Mouse (Mus musculus): ENCODE data around the gene Yif1a.

The Yif1a gene

DNA sequence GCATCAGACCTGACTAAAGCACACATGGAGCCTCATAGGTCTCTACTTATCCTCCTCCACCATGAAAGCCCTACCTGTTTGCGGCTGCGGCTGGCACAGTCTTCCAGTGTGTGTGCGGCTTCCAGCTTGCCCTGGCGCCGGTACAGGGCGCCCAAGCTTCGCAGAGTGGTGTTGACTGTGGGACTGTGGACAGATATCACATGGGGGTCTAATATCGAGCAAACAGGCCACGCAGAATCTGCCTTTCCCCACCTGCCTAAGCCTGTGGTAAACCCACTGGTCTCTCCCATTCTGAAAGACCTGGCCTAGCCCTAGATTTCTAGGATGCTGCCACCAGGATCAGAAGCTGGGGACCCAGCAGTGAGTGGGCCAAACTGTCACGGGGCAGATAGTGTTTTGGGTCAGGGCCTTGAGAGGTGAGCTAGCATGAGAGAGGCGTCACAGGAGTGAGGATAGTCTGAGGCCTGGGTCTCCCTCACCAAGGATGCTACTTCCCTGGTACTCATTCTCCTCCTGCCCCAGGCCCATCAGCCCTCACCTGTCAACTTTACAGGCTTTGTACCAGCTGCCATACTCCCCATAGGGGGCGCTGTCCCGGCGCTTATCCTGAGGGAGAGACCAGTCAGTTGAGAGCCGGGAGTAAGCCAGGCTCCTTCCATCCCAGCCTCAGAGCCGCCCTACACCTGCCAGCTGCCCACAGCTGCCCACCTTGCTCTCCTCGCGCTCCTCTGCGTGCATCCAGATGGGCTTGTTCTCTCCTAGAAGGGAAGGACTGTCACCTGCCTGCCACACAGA is 21.5 kb downstream of the Yif1a start:
- CTCF ChIA-PET, result interaction anchor here (1.2 kb wide), 1 partner anchor 31 kb away, joined by 3 read pairs; no protein-coding TSS in a partner anchor

GRCm38 (mm10) chr19:5113783-5114182 is 25.4 kb downstream of the Yif1a start:
- CTCF ChIA-PET, result no interaction called here

GRCm38 (mm10) chr19:5117494-5118383 is 29.4 kb downstream of the Yif1a start:
- CTCF ChIA-PET, result interaction anchor here (0.6 to 0.7 kb wide), 2 partner anchors 12 to 44 kb away, joined by 3 read pairs; no protein-coding TSS in a partner anchor

GRCm38 (mm10) chr19:5118384-5118698 is 30.0 kb downstream of the Yif1a start, which contains the start of gene Klc2:
Gene Klc2 (minus strand): TSS chr19:5118560.
- CTCF ChIA-PET, result no interaction called here

GRCm38 (mm10) chr19:5122492-5122891 is 34.2 kb downstream of the Yif1a start:
- CTCF ChIA-PET, result no interaction called here

DNA sequence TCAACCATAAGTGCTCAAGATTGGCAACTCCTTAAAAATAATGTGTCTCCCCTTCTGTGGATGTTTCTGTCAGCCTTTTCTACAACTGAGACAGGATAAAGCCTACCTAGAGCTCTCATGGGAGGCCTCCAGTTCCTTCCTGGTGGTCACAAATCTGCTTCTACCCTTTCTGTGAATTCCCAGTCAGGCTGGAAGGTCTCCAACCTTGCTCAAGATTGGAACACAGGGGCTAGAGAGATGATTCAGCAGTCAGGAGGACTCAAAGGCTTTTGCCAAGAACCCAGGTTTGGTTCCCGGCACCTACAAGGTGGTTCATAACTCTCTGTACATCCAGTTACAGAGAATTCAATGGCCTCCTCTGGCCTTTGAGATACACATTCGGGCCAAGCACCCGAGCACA is 34.9 kb downstream of the Yif1a start:
- CTCF ChIA-PET, result no interaction called here

GRCm38 (mm10) chr19:5124055-5124614 is 35.8 kb downstream of the Yif1a start:
- CTCF ChIA-PET, result no interaction called here

DNA sequence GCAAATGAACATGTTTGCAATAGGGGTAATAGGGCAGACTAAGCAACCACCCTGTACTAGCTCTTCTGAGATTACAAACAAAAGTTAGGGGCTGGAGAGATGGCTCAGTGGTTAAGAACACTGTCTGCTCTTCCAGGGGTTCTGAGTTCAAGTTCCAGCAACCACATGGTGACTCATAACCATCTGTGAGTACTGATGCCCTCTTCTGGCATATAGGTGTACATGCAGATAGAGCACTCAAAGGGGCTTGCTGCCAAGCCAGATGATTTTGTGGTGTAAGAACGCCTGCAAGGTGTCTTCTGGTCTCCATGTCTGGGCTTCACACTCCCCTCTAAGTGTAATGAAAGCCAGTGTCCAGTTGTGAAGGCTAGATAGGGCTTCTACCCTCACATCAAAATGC is 41.4 kb downstream of the Yif1a start:
- CTCF ChIA-PET, result interaction anchor here (0.7 kb wide), 1 partner anchor 13 kb away, joined by 3 read pairs; no protein-coding TSS in a partner anchor

DNA sequence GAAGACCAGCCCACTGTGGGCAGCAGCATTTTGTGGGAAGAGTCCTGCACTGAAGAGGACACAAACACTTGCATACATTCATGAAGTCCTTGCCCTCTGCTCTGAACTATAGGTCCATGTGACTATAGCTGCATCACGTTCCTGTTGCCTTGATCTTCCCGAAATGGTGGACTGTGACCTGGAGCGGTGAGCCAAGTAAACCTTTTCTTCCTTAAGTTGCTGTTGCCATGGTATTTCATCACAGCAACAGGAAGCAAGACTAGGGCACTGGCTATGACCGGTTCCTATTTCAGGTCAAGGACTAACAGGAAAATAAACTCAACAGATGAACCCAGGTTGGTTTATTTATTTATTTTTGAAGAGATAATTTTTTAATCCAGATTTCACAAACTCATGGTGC is 42.9 kb downstream of the Yif1a start:
- CTCF ChIA-PET, result interaction anchor here (0.5 kb wide), 1 partner anchor 1788 kb away, joined by 6 read pairs; no protein-coding TSS in a partner anchor

DNA sequence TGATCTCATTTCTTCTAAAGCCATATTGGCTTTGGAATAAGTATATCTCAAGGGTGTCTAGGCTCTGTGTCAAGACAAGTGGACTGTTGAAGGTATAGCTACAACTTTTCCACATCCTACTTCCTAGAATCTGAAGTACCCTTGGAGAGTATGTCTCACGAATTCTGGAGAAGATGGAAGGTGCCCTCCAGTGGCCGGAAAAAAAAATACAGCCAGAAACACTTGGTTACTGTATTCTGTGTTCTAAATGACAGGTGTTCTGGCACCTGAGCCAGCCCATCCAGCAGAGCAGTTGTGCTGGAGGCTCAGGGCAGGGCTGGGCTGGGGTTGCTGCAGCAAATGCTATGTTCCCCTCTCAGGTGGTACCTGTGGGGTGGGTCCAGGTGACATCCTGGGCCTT is 51.3 kb downstream of the Yif1a start:
- CTCF ChIA-PET, result interaction anchor here (0.7 kb wide), 1 partner anchor 15 kb away, joined by 3 read pairs; no protein-coding TSS in a partner anchor

All from spleen, embryonic (tissue).